Mouse (Mus musculus) cerebellum, adult 8-10 months (tissue): Measurements from ENCODE around the gene Rad51b.

ENCODE experiments used
- DNase-seq: peaks from one replicate; pipeline ENCODE4 v3.0.0; 2022

The Rad51b gene

GRCm38 (mm10) chr12:79625699-79626554 lies 328.8 kb downstream of the Rad51b start:
- DNase-seq = no peak

GRCm38 (mm10) chr12:79626555-79627080 lies 329.5 kb downstream of the Rad51b start:
- no peak for DNase-seq

GRCm38 (mm10) chr12:79627351-79628120 lies 330.5 kb downstream of the Rad51b start:
- no peak for DNase-seq

- no peak for DNase-seq
These were observed 331.2 kb downstream of the Rad51b start for GRCm38 (mm10) chr12:79628121-79628774.

GRCm38 (mm10) chr12:79629945-79630850 lies 333.1 kb downstream of the Rad51b start:
- no peak for DNase-seq

- DNase-seq = no peak
These were observed 336.5 kb downstream of the Rad51b start for GRCm38 (mm10) chr12:79633458-79634106.

GRCm38 (mm10) chr12:79641570-79642285 lies 344.6 kb downstream of the Rad51b start:
- DNase-seq = no peak

- no peak for DNase-seq
These were observed 345.6 kb downstream of the Rad51b start for GRCm38 (mm10) chr12:79642715-79643114.

- DNase-seq = peak; percentile 6
These were observed 348.6 kb downstream of the Rad51b start for GRCm38 (mm10) chr12:79645656-79646055.

- no peak for DNase-seq
These were observed 349.6 kb downstream of the Rad51b start for GRCm38 (mm10) chr12:79646646-79647164.

- no peak for DNase-seq
These were observed 350.3 kb downstream of the Rad51b start for GRCm38 (mm10) chr12:79647382-79647781.

- DNase-seq = no peak
These were observed 350.9 kb downstream of the Rad51b start for GRCm38 (mm10) chr12:79647976-79648375.

- no peak for DNase-seq
These were observed 352.0 kb downstream of the Rad51b start for GRCm38 (mm10) chr12:79648812-79649700.

- DNase-seq = no peak
These were observed 352.7 kb downstream of the Rad51b start for GRCm38 (mm10) chr12:79649796-79650195.

GRCm38 (mm10) chr12:79655138-79655537 lies 358.1 kb downstream of the Rad51b start:
- DNase-seq = no peak

GRCm38 (mm10) chr12:79658861-79659260 lies 361.8 kb downstream of the Rad51b start:
- no peak for DNase-seq

GRCm38 (mm10) chr12:79661270-79661669 lies 364.2 kb downstream of the Rad51b start:
- DNase-seq = no peak

- no peak for DNase-seq
These were observed 366.2 kb downstream of the Rad51b start for GRCm38 (mm10) chr12:79663131-79663892.
